Mouse (Mus musculus): ENCODE data around the gene Fam83e.

The Fam83e gene

DNA sequence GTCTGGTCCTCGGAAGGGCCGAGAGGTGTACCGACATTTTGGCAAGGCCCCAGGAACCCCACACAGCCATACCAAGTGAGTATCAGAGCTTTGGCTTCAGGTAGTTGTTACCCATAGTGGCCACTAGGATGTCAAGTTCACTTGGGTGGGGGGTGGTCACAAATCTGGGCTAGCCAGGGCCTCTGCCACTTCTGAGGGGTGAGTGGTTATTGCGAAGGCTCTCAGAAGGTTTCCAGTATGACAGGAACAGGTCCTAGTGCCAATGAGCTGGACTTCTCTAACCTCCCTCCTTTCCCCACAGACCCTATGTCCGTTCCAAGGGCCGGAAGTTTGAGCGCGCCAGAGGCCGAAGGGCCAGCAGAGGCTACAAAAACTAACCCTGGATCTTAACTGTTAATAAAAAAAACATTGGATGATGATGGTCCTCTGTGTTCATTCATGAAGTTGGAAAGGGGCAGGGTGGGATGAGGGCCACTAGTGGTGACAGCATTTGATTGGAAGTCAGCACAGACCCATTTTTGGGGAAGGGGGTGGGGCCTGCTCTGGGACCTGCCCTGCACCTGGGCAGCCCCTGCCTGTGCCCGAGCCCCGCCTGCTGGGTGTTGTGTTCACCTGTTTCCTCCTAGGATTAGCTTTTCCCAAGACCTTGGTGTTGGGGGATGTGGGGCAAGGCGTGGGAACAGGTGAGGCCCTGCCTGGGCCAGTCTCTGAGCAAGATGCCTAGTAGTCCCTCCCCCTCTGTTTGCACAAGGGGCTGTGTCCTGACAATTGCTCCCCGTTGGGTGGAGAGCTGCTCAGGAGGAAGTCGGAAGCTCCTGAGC is at the start of gene Fam83e:
TSS of gene Fam83e (plus strand) at position 800 of the 821 bp plus-strand sequence.
- peak in 1 of 2 experiments; percentile 17 for DNase-seq

DNA sequence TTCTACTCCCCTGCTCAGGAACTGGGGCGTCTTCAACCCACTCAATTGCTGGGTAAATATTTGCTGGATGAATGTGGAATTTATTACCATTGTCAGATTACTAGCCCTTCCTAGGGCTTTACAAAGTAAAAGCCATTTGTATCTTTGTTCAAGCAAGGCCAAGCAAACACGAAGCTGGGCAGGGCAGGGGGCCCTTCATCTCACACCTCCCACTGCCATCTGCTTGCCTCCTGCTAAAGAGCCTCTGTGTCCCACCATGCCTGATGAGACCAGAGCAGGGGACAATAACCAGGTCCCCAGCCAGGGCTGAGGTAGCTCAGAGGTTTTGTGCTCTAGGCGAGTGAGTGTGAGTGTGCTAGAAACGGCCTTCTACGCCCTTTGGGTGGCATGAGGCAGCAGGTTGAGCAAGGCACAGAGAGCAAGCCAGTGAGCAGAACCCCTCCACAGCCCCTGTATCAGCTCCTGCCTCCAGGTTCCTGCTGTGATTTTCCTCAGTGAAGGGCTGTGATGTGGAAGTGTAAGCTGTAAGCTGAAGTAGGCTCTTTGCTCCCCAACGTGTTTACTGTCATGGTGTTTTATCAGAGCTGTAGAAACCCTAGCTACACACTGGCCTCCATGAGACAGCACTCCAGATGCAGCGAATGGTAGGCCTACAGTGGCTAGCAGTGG is 43.3 kb upstream of the Fam83e start:
- DNase-seq, result no peak

DNA sequence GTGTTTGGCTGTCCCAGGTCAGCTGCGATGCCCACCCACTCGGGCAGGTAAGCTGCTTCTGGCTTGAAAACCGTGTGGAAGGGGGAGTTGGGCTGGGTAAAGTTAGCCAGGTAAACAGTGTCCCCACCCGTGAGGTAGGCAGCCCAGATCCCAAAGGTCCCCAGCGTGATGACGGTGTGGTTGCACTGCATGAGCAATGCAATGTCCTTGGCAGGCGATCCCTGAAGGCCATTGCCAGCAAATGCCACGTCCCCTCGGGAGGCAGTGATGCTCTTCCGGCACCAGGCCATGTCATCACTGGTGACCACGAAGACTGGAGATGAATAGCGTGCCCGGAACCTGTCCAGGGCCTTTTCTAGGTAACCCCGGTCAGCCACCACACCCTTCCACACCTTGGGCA is 42.5 kb upstream of the Fam83e start:
- no peak for DNase-seq

DNA sequence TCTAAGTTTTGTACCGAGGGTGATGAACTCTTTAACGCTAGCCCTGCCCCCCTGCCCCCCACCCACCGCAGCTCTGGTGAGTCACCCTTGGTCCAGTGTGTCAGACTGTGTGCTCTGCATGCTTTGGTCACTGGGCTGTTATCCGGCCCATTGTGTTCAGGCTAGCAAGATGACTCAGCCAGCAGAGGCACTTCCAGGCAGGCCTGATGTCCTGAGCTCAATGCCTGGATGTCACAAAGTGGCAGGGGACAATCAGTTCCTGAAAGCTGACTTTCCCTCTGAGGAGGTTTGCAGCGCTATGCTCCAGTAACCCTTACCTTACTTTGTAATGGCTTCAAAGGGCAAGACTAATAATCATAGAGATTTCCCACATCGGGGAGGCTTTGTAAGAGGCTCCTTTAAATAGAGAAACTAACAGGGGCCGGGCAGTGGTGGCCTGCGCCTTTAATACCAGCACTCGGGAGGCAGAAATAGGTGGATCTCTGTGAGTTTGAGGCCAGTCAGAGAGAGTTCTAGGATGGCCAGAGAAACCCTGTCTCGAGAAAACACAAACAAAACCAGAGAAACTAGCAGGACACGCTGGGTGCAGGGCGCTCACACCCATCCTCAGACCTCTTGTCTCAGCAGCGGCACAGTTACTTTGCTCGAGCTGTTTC is 40.9 kb upstream of the Fam83e start:
- peak; percentile 42 to 57 for DNase-seq

DNA sequence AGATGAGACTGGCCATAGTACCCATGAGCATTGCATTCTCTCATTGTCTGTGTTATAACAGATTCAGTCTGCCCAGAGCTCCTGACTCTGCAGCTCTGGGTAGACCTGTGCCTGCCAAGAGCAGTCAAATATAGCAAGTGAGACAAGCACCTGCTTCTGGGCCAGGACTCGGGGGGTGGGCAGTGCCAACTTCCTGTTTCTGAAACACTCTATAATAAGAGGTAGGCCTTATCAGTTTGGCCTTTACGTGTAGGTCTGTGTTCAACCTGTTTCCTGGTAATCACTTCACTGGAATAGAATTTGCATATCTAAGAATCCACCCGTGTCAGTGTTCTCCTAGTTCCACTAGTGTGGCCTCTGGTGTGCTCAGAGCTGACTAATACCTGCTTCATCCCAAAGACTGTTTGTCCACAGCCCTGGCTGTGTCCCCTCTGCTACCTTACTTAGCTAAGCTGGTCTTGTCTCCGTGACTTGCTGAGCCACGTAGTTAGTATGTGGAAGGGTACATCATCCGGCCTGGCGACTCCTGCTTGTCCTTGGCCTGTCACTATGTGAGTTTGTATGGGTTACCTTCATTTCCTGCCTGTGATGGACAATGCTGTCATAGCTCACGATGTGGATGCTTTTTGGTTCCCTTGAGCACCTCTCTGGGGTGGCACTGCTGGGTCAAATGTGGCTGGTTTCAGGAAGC is 39.8 kb upstream of the Fam83e start:
- no peak for DNase-seq

DNA sequence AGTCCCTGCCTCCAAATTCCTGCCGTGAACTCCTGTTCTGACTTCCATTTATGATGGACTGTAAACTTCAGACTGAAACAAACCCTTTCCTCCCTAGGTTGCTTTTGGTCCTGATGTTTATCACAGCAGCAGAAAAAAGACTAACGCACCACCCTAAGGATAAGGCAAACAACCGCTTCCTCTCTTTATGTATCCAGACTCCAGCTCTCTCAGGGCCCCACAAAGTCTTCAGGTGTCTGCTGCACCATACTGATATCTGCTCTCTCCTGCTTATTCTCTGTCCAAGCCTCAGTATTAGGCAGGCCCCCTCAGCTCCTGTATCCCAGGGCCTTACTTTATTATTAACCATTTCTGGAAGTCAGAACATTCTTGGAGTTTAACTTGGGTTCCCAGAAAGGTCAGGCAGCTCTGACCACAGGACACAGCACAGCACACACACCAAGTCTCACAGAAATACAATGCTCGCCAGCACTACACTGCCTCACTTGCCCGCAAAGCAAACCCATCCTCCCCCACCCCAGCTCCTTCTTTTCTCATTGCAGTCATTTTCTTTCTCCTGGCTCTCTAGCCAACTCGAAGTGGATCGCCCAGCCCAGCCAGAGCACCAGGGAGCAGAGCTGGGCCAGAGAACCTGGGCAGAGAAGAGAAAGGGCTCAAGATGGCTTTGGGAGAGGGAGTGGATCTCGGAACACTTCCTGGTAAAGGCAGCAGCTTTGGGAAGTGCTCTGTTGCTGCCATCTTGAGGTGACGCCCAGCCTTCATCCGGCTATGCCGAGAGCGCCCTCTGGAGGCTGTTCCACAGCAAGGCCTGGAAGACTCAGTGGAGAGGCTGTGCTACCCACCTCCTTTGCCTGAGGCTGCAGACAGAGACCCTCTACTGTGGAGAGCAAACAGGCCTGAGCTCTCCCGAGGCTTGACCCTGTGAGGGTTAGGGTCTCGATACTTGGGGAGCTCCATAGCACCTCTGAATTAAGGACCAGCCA is 38.6 kb upstream of the Fam83e start:
- peak; percentile 89 to 96 for DNase-seq

DNA sequence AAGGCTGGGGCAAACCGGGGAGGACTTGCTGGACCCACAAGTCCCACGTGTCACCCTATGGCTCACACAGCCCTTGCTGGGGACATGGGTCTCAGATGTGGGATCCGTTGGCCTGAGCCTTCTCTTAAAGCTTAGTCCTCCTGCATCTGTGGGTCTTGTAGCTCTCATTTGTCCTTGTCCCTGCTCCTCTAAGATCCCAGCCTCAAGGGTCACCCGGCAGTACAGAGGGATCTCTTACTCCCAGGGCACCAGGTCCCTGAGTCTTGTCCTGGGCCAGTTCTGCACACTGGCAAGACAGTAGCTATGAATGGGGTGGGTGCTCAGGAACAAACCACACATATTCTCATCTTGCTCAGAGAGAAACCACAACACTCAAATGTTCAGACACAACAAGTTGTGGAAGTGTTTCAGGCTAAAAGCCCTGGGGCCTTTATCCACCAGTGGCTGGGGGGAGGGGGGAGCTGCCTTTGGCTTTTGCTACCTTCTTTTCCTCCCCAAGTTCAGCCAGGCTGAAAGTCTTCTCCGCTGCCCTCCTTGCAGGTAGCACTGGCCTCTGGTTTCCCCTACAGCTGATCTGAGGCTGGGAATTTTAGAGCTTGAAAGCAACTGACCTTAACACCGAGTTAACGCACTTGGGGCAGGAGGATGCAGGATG is 37.5 kb upstream of the Fam83e start, which contains the start of gene Ntn5:
TSS of gene Ntn5 (plus strand) at position 627 of the 655 bp plus-strand sequence.
- DNase-seq, result no peak

DNA sequence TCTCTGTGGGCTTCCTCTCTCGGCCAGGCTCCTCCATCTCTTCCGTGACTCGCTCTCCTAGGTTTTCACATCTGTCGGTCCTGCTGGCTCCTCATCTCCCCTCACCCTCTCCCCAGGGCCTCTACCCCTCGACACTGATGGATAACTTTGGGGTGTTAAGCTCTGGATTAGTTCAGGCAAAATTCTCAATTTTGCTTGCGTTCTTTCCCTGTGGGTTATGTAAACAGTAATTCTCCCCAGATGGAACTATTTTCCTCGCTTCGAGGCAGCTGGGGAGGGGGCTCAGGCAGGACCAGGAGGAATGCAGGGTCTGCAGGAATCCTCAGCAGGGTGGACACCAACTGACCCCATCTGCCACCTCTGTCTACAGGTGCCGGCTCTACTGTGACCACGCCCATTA is 35.2 kb upstream of the Fam83e start:
- no peak for DNase-seq

DNA sequence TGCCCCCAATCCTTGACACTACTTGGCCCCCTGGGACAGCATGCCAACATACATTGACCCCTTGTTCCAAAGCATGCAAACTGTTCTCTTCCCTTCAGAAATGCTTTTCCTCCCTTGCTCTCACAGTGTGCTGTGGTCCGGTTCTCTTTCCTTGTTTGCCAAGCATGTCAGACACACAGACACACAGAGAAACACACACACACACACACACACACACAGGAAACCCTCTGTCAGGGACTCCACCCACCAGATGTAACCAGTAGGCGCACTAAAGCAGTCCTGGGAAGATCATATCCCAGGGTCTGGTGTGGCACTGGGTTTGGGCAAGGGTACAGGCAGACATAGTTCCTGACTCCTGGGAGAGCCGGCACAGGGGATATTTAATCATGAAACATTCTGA is 34.2 kb upstream of the Fam83e start:
- peak in 1 of 2 experiments; percentile 42 for DNase-seq

DNA sequence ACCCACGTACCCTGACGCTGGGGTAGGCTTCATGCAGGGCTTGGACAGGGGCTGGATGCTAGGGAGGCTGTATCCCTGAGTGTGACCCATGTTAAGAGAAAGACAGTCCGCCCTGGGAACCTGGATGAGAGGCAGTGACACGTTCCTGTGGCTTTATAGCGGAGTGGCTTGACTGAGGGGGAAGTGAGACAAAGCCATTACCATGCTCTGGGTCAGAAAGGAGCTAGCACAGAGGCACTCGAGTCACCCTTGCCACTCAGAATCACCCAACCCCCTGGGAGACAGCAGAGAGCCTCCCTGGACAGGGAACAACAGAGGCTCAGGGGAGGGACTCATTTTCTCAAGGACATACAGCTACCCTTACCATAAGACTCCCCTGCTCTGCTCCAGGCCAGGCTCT is 31.9 kb upstream of the Fam83e start:
- DNase-seq, result no peak

DNA sequence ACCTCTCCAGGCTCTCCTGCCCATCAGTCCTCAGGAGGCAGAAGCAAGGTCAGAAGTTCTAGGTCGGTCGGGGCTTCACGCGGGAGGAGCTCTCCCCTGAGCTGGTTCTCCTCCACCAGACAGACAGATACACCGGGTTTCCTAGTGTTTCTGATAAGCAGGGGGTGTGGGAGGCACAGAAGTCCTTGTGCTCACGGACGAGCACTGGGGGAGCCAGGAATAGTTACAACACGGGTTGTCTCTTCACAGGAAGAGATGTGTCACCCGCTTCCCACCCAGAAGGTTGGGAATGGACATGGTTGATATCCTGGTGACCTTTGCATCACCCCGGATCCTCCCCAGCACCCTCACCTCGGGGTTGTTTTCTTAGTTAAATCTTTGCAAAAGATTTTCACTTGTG is 31.2 kb upstream of the Fam83e start:
- DNase-seq, result peak; percentile 30 to 57

DNA sequence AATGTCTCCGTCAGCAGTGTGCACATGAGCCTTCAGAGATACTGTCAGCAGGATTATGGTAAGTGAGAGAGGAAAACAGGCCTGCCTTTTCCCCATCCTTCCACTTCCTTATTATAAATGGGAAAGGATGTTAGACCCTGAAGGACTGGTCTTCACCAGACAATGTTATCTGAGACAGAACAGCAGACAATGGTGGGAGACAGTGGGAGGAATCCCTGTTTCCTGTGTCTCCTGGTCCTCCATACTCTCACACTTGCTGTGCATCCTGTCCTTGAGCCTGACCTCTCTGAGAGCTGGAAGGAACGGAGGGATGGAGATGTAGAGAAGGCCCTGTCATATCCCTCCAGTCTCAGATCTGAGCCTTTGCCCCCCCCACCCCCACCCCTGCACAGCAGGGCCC is 28.6 kb upstream of the Fam83e start:
- DNase-seq, result no peak

DNA sequence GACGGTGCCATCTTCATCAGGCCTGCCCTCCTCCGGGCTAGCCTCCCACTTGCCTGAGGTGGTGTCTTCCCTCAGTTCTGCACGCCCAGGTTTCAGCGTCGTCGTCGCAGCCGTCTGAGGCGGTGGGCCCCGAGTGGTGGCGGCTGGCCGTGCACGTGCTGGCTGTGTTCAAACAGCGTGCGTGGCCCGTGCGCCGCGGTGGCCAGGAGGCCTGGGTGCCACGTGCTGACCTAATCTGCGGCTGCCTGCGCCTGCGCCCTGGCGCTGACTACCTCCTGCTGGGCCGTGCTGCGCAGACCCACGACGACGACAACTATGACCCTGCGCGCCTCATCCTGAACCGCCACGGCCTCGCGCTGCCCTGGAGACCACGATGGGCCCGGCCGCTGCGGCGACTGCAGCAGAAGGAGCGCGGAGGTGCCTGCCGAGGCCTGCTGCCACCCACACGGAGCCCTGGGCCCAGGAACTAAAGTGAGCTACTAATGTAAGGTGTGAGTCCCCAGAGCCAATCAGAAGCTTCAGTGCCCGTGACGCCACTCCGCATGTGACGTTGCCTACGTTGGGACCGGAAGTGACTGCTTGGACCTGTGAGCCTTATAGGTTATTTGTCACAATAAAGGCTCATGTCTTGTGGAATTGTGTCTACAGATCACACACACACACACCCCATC is 27.0 kb upstream of the Fam83e start, which contains the start of gene Sec1:
TSS of gene Sec1 (minus strand) at position 482 of the 671 bp plus-strand sequence.
- DNase-seq, result no peak

DNA sequence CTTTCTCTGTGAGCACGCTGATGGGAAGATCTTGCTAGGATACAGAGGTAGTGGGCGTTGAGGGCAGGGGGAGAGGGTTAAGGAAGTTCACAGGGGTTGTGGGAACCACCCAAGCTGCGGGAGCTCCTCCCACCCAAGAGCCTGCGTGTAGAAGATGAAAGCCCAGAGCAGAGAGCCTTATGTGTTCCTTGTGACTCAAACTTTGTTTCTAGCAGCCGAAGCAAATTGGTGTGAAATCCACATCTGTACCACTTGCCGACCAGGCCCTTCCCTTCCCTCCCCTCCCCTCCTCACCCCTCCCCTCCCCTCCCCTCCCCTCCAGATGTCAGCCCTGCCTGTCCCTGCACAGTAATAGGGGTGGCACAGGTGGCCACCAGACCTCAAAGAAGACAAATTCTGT is 25.9 kb upstream of the Fam83e start:
- DNase-seq, result no peak

DNA sequence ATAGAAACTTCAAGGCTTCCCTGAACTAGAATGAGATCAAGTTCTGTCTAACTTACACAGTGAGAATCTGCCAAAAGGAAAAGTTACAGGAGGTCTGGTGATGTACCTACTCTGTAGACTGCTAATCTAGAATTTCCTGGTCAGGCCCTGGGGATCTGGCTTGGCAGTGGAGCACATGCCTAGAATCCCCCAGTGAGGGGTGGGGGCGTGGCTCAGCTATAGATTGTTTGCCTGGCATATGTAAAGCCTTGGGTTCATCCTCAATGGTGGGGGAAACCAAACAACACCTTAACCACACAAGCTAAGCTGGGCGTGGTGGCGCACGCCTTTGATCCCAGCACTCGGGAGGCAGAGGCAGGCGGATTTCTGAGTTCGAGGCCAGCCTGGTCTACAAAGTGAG is 23.1 kb upstream of the Fam83e start:
- DNase-seq, result no peak

DNA sequence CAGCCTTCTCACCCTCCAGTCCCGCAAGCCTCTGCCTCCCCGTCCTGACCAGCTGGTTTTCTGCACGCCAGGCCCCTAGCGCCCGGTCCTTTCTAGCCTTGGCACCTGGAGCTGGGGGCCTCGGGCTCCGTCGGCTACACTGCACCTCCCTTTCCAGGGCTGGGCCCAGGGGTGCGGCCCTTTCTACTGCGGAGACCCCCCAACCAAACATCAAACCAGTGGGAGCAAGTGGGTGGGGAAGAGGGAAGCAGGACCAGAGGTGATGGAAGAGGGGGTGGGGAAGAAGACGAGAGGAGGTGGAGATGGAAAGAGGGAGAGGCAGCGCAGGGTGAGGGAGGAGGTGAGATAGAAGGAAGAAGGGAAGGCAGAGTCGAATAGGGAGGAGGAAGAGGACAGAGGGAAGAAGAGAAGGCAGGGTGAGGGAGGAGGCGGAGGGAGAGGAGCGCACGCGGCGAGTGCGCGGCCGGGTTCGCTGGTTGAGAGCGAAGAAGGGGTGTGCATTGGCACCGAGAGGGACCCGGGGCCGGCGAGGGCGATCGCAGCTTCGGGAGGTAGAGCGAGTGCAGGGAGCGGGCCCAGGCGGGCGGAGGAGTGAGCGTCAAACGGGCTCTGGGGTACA is 21.4 kb upstream of the Fam83e start, which contains the start of gene Car11:
TSS of gene Car11 (plus strand) at position 321 of the 619 bp plus-strand sequence.
- no peak for DNase-seq

DNA sequence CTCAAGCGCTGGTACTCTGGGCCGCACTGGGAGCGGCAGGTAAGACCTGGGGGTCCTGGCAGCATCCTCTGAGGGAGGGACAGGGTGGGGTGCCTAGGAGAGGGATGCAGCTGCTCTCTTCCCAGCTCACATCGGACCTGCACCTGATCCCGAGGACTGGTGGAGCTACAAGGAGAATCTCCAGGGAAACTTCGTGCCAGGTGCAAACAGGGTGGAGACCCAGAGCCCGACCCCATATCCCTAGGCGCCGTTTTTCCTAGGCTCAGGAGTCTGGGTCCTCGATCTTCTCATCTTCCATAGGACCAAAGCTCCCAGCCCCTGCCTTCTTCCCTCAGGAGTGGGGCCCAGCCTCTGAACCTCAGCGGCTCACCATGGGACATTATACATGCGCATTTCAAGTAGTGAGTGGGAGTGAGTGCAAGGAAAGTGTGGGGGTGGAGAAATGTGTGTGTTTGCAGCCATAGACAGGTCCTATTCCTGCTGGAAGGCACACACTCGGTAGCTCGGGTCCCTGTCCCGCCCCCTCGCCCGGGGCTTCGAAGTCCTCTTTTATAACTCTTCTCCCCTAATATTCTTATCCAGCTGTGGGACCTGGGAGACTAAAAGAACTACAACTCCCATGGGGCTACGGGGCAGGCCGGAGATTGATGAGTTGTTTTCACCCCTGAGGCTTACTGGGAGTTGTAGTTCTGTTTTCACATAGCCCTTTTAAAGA is 20.6 kb upstream of the Fam83e start:
- DNase-seq, result peak; percentile 89 to 92

DNA sequence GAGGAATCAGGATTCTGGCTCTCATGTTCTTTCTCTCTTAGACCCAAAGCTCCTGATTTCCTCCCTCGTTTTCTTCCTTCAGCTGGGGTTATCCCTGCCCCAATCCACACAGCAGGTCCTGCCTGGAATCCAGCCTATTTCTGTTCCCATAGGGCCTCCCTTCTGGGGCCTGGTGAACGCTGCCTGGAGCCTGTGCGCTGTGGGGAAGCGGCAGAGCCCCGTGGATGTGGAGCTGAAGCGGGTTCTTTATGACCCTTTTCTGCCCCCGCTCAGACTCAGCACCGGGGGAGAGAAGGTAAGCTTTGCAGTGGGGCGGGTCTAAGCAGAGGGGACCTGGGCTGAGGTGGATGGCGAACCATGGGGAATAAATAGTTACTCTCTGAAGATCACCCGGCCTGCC is 19.9 kb upstream of the Fam83e start:
- no peak for DNase-seq

DNA sequence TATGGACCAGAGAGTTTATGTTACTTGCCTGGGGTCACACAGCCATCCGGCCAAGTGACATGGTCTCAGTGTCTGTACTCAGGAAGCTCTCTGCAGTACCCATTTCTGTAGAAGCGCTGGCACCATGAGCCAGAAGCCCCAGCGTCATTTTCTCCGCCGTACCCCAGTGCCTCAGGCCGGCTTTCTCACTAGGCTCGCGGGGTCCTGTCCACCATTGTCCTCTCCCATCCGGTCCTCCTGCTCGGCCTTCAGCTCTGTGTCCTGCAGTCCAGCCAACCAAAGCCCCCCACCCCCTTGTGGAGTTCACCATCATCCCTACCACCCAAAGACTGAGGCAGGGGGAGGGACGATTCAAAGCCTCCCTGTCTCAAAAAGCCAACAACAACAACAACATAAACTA is 19.4 kb upstream of the Fam83e start:
- no peak for DNase-seq

All from kidney, postnatal 36 days (tissue).